19 mouse cellular contexts compared by ENCODE assay signal in the genomic region with DNA sequence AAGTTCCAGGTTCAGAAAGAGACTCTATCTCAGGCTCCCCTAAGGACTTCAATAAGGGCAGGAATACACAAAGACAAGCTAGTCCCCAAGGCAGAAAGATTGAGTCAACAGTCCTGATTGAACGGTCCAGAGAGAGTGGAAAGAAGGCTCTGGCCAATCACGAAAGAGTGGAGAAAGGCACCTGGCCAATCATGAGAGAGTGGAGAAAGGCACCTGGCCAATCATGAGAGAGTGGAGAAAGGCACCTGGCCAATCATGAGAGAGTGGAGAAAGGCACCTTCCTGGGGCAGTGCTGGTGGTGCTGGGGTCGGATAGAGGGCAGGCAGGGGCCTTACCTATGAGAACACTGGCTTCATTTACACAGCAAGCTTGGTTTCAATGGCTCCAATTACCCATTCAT. TPM values are rescaled to one million over a fixed set of nuclear protein-coding genes. Genes with fewer than 3 reads are reported as not detected.
DNase-seq lines count a peak whose midpoint lies in the region; ATAC-seq and TF ChIP-seq lines count a peak whose summit lies in the region.
"Had no signal": no experiment of that assay in that cellular context is flagged by ENCODE, and none has a peak within 500 bp of the region (broad histone marks: within the 10 kb centered on the region; RNA-seq: fewer than 3 reads in every experiment).

No protein-coding gene starts in this region.

- no peaks in the 10 kb centered on the region for H3K36me3 ChIP-seq in ES-E14 (ENCODE audit: control insufficient read depth, insufficient read depth, low read length, poor library complexity, severe bottlenecking)
- H3K36me3 ChIP-seq in embryonic facial prominence, embryonic 13.5 days, result no peaks in the 10 kb centered on the region
- H3K36me3 ChIP-seq: heart, embryonic 12.5 days; hindbrain, embryonic 10.5 days had no signal

- H3K27me3 ChIP-seq in embryonic facial prominence, embryonic 13.5 days, result no peaks in the 10 kb centered on the region
- H3K27me3 ChIP-seq: forebrain, embryonic 13.5 days; heart, embryonic 12.5 days had no signal

- no peak overlapping the region for H3K4me3 ChIP-seq in ES-E14 (ENCODE audit: insufficient read depth in 1 of 2, low read depth in 1 of 2, low read length in 2 of 2, poor library complexity in 1 of 2, severe bottlenecking in 1 of 2)
- H3K4me3 ChIP-seq in embryonic facial prominence, embryonic 13.5 days, result no peak overlapping the region
- H3K4me3 ChIP-seq: forebrain, embryonic 13.5 days; gastrocnemius, adult 2 months; heart, embryonic 12.5 days; hindbrain, embryonic 10.5 days had no signal

- no peaks in the 10 kb centered on the region for H3K9me3 ChIP-seq in ES-E14 (ENCODE audit: control insufficient read depth, insufficient read depth, low read depth, low read length)
- H3K9me3 ChIP-seq in embryonic facial prominence, embryonic 13.5 days, result no peaks in the 10 kb centered on the region
- H3K9me3 ChIP-seq: forebrain, embryonic 13.5 days; heart, embryonic 12.5 days; hindbrain, embryonic 10.5 days had no signal

- H3K4me2 ChIP-seq in embryonic facial prominence, embryonic 13.5 days, result no peak overlapping the region
- H3K4me2 ChIP-seq: forebrain, embryonic 13.5 days; heart, embryonic 12.5 days; hindbrain, embryonic 14.5 days had no signal

- H3K27ac ChIP-seq in ES-E14 (ENCODE audit: insufficient read depth, low read depth, low read length, poor library complexity, severe bottlenecking), result no peak overlapping the region
- 0 out of 2 replicates have a peak overlapping the region, but pooled peaks have one; percentile 17 for H3K27ac ChIP-seq in embryonic facial prominence, embryonic 13.5 days
- H3K27ac ChIP-seq: forebrain, embryonic 13.5 days; gastrocnemius, adult 2 months; hindbrain, embryonic 10.5 days; hindbrain, embryonic 14.5 days had no signal

- ATAC-seq in embryonic facial prominence, embryonic 13.5 days (ENCODE audit: insufficient number of reproducible peaks, insufficient read depth, low FRiP score, low TSS enrichment, low read depth), result no peak
- ATAC-seq: forebrain, embryonic 13.5 days; forebrain, postnatal 0 days had no signal

- DNase-seq in ES-E14 (ENCODE audit: low read depth, low spot score) (peak; percentile 12), ZHBTc4 (ENCODE audit: low read depth, low spot score) (peak; percentile 33)
- no peak for DNase-seq in thymus, postnatal 4 days
- DNase-seq in lung, postnatal 36 days, result no peak
- DNase-seq in urinary bladder, postnatal 4 days (ENCODE audit: low spot score in 2 of 2), result no peak
- DNase-seq: adrenal gland, adult 2 months; adrenal gland, postnatal 36 days; cerebellum, adult 2 months; cerebellum, postnatal 10 days; forebrain, postnatal 0 days; gastrocnemius, adult 2 months; gastrocnemius, postnatal 25 days had no signal

- H3K9ac ChIP-seq in ES-E14 (ENCODE audit: insufficient read depth, low read depth, low read length, poor library complexity, severe bottlenecking), result no peak overlapping the region
- no peak overlapping the region for H3K9ac ChIP-seq in embryonic facial prominence, embryonic 13.5 days
- H3K9ac ChIP-seq: forebrain, embryonic 13.5 days; forebrain, postnatal 0 days; heart, embryonic 12.5 days; hindbrain, embryonic 14.5 days had no signal

- no peaks in the 10 kb centered on the region for H3K4me1 ChIP-seq in ES-E14 (ENCODE audit: control insufficient read depth in 2 of 2, insufficient read depth in 2 of 2, low read length in 2 of 2, poor library complexity in 1 of 2)
- H3K4me1 ChIP-seq in embryonic facial prominence, embryonic 13.5 days, result peaks cover 49% of the 10 kb centered on the region
- H3K4me1 ChIP-seq: heart, embryonic 12.5 days had no signal

- in situ Hi-C loops in ES-E14 (cut with MboI; ENCODE audit: low sequenced_read_pairs in 2 of 2, unreplicated experiment in 2 of 2), result no loop called here

- WGBS in embryonic facial prominence, embryonic 13.5 days, result 71% methylated on average over 3 of the region's 3 CpGs

TF ChIP-seq in ES-E14, 5 proteins besides CTCF, POLR2A, EP300 and RAD21:
- TF ChIP-seq ZC3H11A (IDR thresholded peaks at IDR 0.05; ENCODE audit: borderline replicate concordance, low read depth, low read length), result no peak
- TF ChIP-seq ZNF384 (IDR thresholded peaks at IDR 0.05; ENCODE audit: low read depth, low read length), result no peak
- no peak for TF ChIP-seq MAFK (IDR thresholded peaks at IDR 0.05; ENCODE audit: insufficient read depth, low read depth, low read length)
- no peak for TF ChIP-seq HCFC1 (IDR thresholded peaks at IDR 0.05; ENCODE audit: borderline replicate concordance, insufficient read depth, low read length)
- TF ChIP-seq CHD2 (IDR thresholded peaks at IDR 0.05; ENCODE audit: low read depth, low read length), result peak; percentile 93

RNA-seq across cellular contexts. Expression of a gene that starts 28.2 kb away (rescaled TPM):
- total RNA-seq in ES-E14 (2012; rRNA removed), result 1.0 and 1.3 TPM in 2 replicates
- polyA plus RNA-seq in embryonic facial prominence, embryonic 13.5 days (2015; fragmentation: Nextera tagmentation; extraction: Ambion mirVana), result 3.4 and 5.4 TPM in 2 replicates
- total RNA-seq: granulocyte monocyte progenitor cell, adult 5-6 weeks; MEL had no signal

Comparison
In these comparisons a context has a peak if more than half of its experiments do, and no peak if none do; other contexts are left out.
1. DNase-seq: peak in ES-E14 (single experiment) and ZHBTc4 (single experiment); none in thymus, postnatal 4 days (single experiment), lung, postnatal 36 days (single experiment) and urinary bladder, postnatal 4 days (0 of 2).